Mouse (Mus musculus): ENCODE measurements around the gene Abcc8.

- TF ChIP-seq CTCF (IDR thresholded peaks at IDR 0.05; ENCODE audit: insufficient read depth, low read length): no peak
- TF ChIP-seq POLR2A (IDR thresholded peaks at IDR 0.05; ENCODE audit: borderline replicate concordance, extremely low read depth, low read depth, low read length): no peak
Observed at GRCm38 (mm10) chr7:46097319-46097783, 82.5 kb downstream of the Abcc8 start.
